Mouse (Mus musculus) kidney, postnatal 0 days (tissue): ENCODE measurements around the gene Hoxd3. TPM values are rescaled to one million over a fixed set of nuclear protein-coding genes. Genes with fewer than 3 reads are reported as not detected.

Experiments
- ATAC-seq: fragments of 200-750 bp; cut with Nextera tagmentation; replicated peaks from 2 replicates; pipeline ENCODE4 v1.8.0; 2017; ENCODE audit warnings: low read depth, moderate number of reproducible peaks, moderate TSS enrichment, moderate library complexity; ENCODE audit not compliant: low FRiP score
- DNase-seq: peaks from one replicate; pipeline ENCODE4 v3.0.0-alpha.2; 2016; ENCODE audit warnings: low spot score
- H3K27ac ChIP-seq: fragments of 300-500 bp; sonication (generic); 2 replicates; pipeline ENCODE4 v1.5.1; 2014; ENCODE audit warnings: mild to moderate bottlenecking
- H3K27me3 ChIP-seq: fragments of 300-500 bp; sonication (generic); 2 replicates; pipeline ENCODE4 v1.6.1; 2014; ENCODE audit warnings: low read length, mixed read lengths; ENCODE audit not compliant: insufficient read depth
- H3K36me3 ChIP-seq: fragments of 300-500 bp; sonication (generic); 2 replicates; pipeline ENCODE4 v1.6.1; 2014; ENCODE audit warnings: low read length, mixed read lengths; ENCODE audit not compliant: insufficient read depth
- H3K4me1 ChIP-seq: fragments of 300-500 bp; sonication (generic); replicated peaks from 2 replicates; pipeline ENCODE4 v1.6.1; 2014; ENCODE audit warnings: antibody characterized with exemption, low read length, mixed read lengths; ENCODE audit not compliant: insufficient read depth
- H3K4me2 ChIP-seq: fragments of 300-500 bp; sonication (generic); 2 replicates; pipeline ENCODE4 v1.6.1; 2014; ENCODE audit warnings: mild to moderate bottlenecking, low read length, moderate library complexity, mixed read lengths
- H3K4me3 ChIP-seq: fragments of 300-500 bp; sonication (generic); replicated peaks from 2 replicates; pipeline ENCODE4 v1.5.1; 2014; ENCODE audit warnings: low read depth, low read length
- H3K9ac ChIP-seq: fragments of 300-500 bp; sonication (generic); 2 replicates; pipeline ENCODE4 v1.6.1; 2014; ENCODE audit warnings: low read depth, low read length
- H3K9me3 ChIP-seq: fragments of 300-500 bp; sonication (generic); replicated peaks from 2 replicates; pipeline ENCODE4 v1.6.1; 2016; ENCODE audit warnings: low read length, inconsistent platforms, mixed read lengths
- CTCF ChIP-seq: IDR thresholded peaks from 2 replicates; pipeline ENCODE4 v1.5.1; 2016; ENCODE audit warnings: antibody characterized with exemption, low read depth, mild to moderate bottlenecking, moderate library complexity
- WGBS: fragments of 180-500 bp; shearing (Covaris S2); extraction: QIAGEN DNeasy Blood & Tissue Kit; methylation state at CpG from one replicate; pipeline ENCODE4 v1.1.7; 2014; 5-methylcytosine and 5-hydroxymethylcytosine counted together
- polyA plus RNA-seq: library from polyadenylated mRNA; unstranded; fragments of >200 nt; fragmentation: Nextera tagmentation; extraction: Ambion mirVana; gene quantifications from 2 replicates; pipeline ENCODE4 v1.2.1, GENCODE M21; 2015

Gene Hoxd3
- polyA plus RNA-seq, 1 experiment from 2014 or later: 8.0 TPM

- Histone ChIP-seq H3K4me3 (peak within 1 kb of the TSS; percentile 82), H3K27ac (peak within 1 kb of the TSS; percentile 96), H3K27me3 (peaks cover 7% of the 10 kb centered on the region), H3K4me2 (peak within 1 kb of the TSS; percentile 76), H3K9ac (peak within 1 kb of the TSS; percentile 98), H3K36me3 (no peaks in the 10 kb centered on the region), H3K4me1 (peaks cover 13% of the 10 kb centered on the region), H3K9me3 (no peaks in the 10 kb centered on the region)
- ATAC-seq (no peak), DNase-seq (peak; percentile 88)
- 4% methylated on average over 15 of the region's 15 CpGs for WGBS
- no peak for TF ChIP-seq CTCF
Measured at GRCm38 (mm10) chr2:74678891-74679595, 32.7 kb upstream of the Hoxd3 start, which contains the start of gene Hoxd11. Gene Hoxd11, plus strand, starts transcription at chr2:74679557.

- H3K9ac ChIP-seq: peak overlapping the region; percentile 98
Measured at GRCm38 (mm10) chr2:74679596-74679971, 32.1 kb upstream of the Hoxd3 start.

DNA sequence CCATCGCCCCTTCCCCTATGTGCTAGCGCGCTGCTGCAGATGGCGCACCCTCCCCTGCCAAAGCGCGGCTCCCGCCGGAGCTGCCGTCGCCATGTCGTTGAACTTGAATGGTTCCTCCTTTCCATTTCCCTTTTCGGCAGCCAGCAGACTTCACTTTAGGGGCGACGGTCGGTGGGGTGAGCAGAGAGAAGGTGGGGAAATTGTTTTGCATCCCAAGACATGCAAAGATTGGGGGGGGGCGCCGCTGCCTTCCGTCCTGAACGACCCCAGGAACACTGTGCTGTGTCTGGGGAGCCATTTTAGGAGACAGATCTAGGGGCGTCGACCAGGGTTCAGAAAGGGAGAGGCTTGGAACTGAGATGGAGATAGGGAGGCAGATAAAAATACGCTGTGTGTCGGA is 31.7 kb upstream of the Hoxd3 start:
- Histone ChIP-seq H3K36me3 (no peaks in the 10 kb centered on the region), H3K27me3 (peaks cover 5% of the 10 kb centered on the region; the same call in 1 of the 2 replicates), H3K9me3 (no peaks in the 10 kb centered on the region), H3K4me2 (peak overlapping the region; percentile 76), H3K9ac (peak overlapping the region; percentile 98), H3K4me3 (peak overlapping the region; percentile 82), H3K27ac (peak overlapping the region; percentile 96), H3K4me1 (peaks cover 11% of the 10 kb centered on the region)
- WGBS: 1% methylated on average over 23 of the region's 23 CpGs
- ATAC-seq: no peak
- peak; percentile 90 for DNase-seq
- TF ChIP-seq CTCF: no peak

More at GRCm38 (mm10) chr2:74679596-74679971, 32.1 kb upstream of the Hoxd3 start:
- ATAC-seq (no peak), DNase-seq (no peak)
- peaks cover 5% of the 10 kb centered on the region; the same call in 1 of the 2 replicates for H3K27me3 ChIP-seq
- no peaks in the 10 kb centered on the region for H3K9me3 ChIP-seq
- H3K4me2 ChIP-seq: peak overlapping the region; percentile 76
- under 1% methylated on average over 26 of the region's 26 CpGs for WGBS
- peaks cover 12% of the 10 kb centered on the region for H3K4me1 ChIP-seq
- no peak for TF ChIP-seq CTCF
- peak overlapping the region; percentile 82 for H3K4me3 ChIP-seq
- no peaks in the 10 kb centered on the region for H3K36me3 ChIP-seq
- peak overlapping the region; percentile 96 for H3K27ac ChIP-seq

GRCm38 (mm10) chr2:74680561-74681398 is 30.9 kb upstream of the Hoxd3 start:
- Histone ChIP-seq H3K27me3 (peaks cover 5% of the 10 kb centered on the region; the same call in 1 of the 2 replicates), H3K36me3 (no peaks in the 10 kb centered on the region), H3K4me2 (peak overlapping the region; percentile 76), H3K4me1 (peaks cover 8% of the 10 kb centered on the region; the same call in 1 of the 2 replicates), H3K9ac (peak overlapping the region; percentile 98), H3K9me3 (no peaks in the 10 kb centered on the region), H3K4me3 (peak overlapping the region; percentile 82), H3K27ac (peak overlapping the region; percentile 96)
- DNase-seq: no peak
- ATAC-seq: no peak
- no peak for TF ChIP-seq CTCF
- WGBS: 6% methylated on average over 21 of the region's 21 CpGs

GRCm38 (mm10) chr2:74681594-74682531 is 29.9 kb upstream of the Hoxd3 start:
- H3K27me3 ChIP-seq: peaks cover 5% of the 10 kb centered on the region; the same call in 1 of the 2 replicates
- ATAC-seq: peak; percentile 68

More at GRCm38 (mm10) chr2:74681594-74682531, 29.9 kb upstream of the Hoxd3 start:
- peak overlapping the region; percentile 96 for H3K27ac ChIP-seq
- peak; percentile 82 for DNase-seq
- H3K9me3 ChIP-seq: no peaks in the 10 kb centered on the region
- no peaks in the 10 kb centered on the region for H3K36me3 ChIP-seq
- no peak for TF ChIP-seq CTCF
- H3K4me1 ChIP-seq: peaks cover 3% of the 10 kb centered on the region; the same call in 1 of the 2 replicates
- peak overlapping the region; percentile 76 for H3K4me2 ChIP-seq
- H3K4me3 ChIP-seq: peak overlapping the region; percentile 82
- under 1% methylated on average over 73 of the region's 78 CpGs for WGBS
- peak overlapping the region; percentile 98 for H3K9ac ChIP-seq
